Mouse (Mus musculus): Measurements from ENCODE around the gene Olfr695. TPM values are rescaled to one million over a fixed set of nuclear protein-coding genes. Genes with fewer than 3 reads are reported as not detected.
"Not testable (repeated sequence)": the region's sequence is repeated elsewhere in the genome, so short reads cannot be mapped to it uniquely, and the experiment has no call there.

The Olfr695 gene
- not detected for total RNA-seq (2018; cell fraction: chromatin; rRNA removed)
- total RNA-seq (2018; cell fraction: cytosol; rRNA removed) = not detected
- total RNA-seq (2018; cell fraction: nucleus; rRNA removed) = not detected
- polyA plus RNA-seq (2018) = not detected in 3 replicates

- Histone ChIP-seq H3K79me2 (ENCODE audit: inconsistent target) (no peaks in the 10 kb centered on the region), H3K27ac (no peak within 1 kb of the TSS), H3K36me3 (ENCODE audit: inconsistent target) (no peaks in the 10 kb centered on the region), H3K4me3 (ENCODE audit: inconsistent target) (no peak within 1 kb of the TSS)
These were observed at the start of gene Olfr695 for GRCm38 (mm10) chr7:106716296-106716695. Olfr695 (minus strand) TSS chr7:106716396.

GRCm38 (mm10) chr7:106761008-106761407, 44.8 kb upstream of the Olfr695 start:
- WGBS (ENCODE audit: missing documents) = 94% methylated on average over 2 of the region's 2 CpGs
- H3K36me3 ChIP-seq (ENCODE audit: inconsistent target); H3K79me2 ChIP-seq (ENCODE audit: inconsistent target); H3K4me3 ChIP-seq (ENCODE audit: inconsistent target); H3K27ac ChIP-seq: not testable (repeated sequence)

GRCm38 (mm10) chr7:106758800-106759199, 42.6 kb upstream of the Olfr695 start:
- H3K27ac ChIP-seq = peak overlapping the region; percentile 48
- no peaks in the 10 kb centered on the region for H3K79me2 ChIP-seq (ENCODE audit: inconsistent target)
- no peaks in the 10 kb centered on the region for H3K36me3 ChIP-seq (ENCODE audit: inconsistent target)
- H3K4me3 ChIP-seq (ENCODE audit: inconsistent target) = no peak overlapping the region
- WGBS (ENCODE audit: missing documents) = 0% methylated on average over 1 of the region's 2 CpGs

GRCm38 (mm10) chr7:106755297-106755696, 39.1 kb upstream of the Olfr695 start, which contains the start of gene Olfr698:
Olfr698 (minus strand) TSS chr7:106755397.
- H3K79me2 ChIP-seq (ENCODE audit: inconsistent target) = no peaks in the 10 kb centered on the region
- H3K27ac ChIP-seq = no peak within 1 kb of the TSS
- H3K36me3 ChIP-seq (ENCODE audit: inconsistent target) = no peaks in the 10 kb centered on the region
- no peak within 1 kb of the TSS for H3K4me3 ChIP-seq (ENCODE audit: inconsistent target)

- no peaks in the 10 kb centered on the region for H3K36me3 ChIP-seq (ENCODE audit: inconsistent target)
- no peaks in the 10 kb centered on the region for H3K79me2 ChIP-seq (ENCODE audit: inconsistent target)
- WGBS (ENCODE audit: missing documents) = 93% methylated on average over 5 of the region's 5 CpGs
- H3K4me3 ChIP-seq (ENCODE audit: inconsistent target) = no peak overlapping the region
- H3K27ac ChIP-seq = no peak overlapping the region
These were observed 29.6 kb upstream of the Olfr695 start for GRCm38 (mm10) chr7:106745811-106746210.

- WGBS (ENCODE audit: missing documents) = 88% methylated on average over 1 of the region's 1 CpGs
- Histone ChIP-seq H3K36me3 (ENCODE audit: inconsistent target) (no peaks in the 10 kb centered on the region), H3K4me3 (ENCODE audit: inconsistent target) (no peak within 1 kb of the TSS), H3K27ac (no peak within 1 kb of the TSS), H3K79me2 (ENCODE audit: inconsistent target) (no peaks in the 10 kb centered on the region)
These were observed 26.1 kb upstream of the Olfr695 start, which contains the start of gene Olfr697 for GRCm38 (mm10) chr7:106742343-106742742. Olfr697 (minus strand) TSS chr7:106742443.

- H3K4me3 ChIP-seq (ENCODE audit: inconsistent target) = no peak overlapping the region
- H3K27ac ChIP-seq = no peak overlapping the region
- H3K36me3 ChIP-seq (ENCODE audit: inconsistent target) = no peaks in the 10 kb centered on the region
- H3K79me2 ChIP-seq (ENCODE audit: inconsistent target) = no peaks in the 10 kb centered on the region
These were observed 20.8 kb upstream of the Olfr695 start for GRCm38 (mm10) chr7:106737028-106737427.

GRCm38 (mm10) chr7:106733717-106734116, 17.5 kb upstream of the Olfr695 start:
- Histone ChIP-seq H3K79me2 (ENCODE audit: inconsistent target) (no peaks in the 10 kb centered on the region), H3K27ac (no peak overlapping the region), H3K4me3 (ENCODE audit: inconsistent target) (no peak overlapping the region), H3K36me3 (ENCODE audit: inconsistent target) (no peaks in the 10 kb centered on the region)
- WGBS (ENCODE audit: missing documents) = 88% methylated on average over 2 of the region's 2 CpGs

- H3K36me3 ChIP-seq (ENCODE audit: inconsistent target); H3K27ac ChIP-seq: not testable (repeated sequence)
These were observed 9.5 kb upstream of the Olfr695 start for GRCm38 (mm10) chr7:106725654-106726053.

GRCm38 (mm10) chr7:106711463-106711862, 4.7 kb downstream of the Olfr695 start:
- whole genome bisulfite sequencing (ENCODE audit: missing documents) = 31% methylated on average over 6 of the region's 6 CpGs
- Histone ChIP-seq H3K4me3 (ENCODE audit: inconsistent target) (no peak overlapping the region), H3K36me3 (ENCODE audit: inconsistent target) (no peaks in the 10 kb centered on the region), H3K27ac (no peak overlapping the region), H3K79me2 (ENCODE audit: inconsistent target) (no peaks in the 10 kb centered on the region)

More at GRCm38 (mm10) chr7:106725654-106726053, 9.5 kb upstream of the Olfr695 start:
- H3K79me2 ChIP-seq (ENCODE audit: inconsistent target); H3K4me3 ChIP-seq (ENCODE audit: inconsistent target): not testable (repeated sequence)
- WGBS (ENCODE audit: missing documents) = 95% methylated on average over 2 of the region's 2 CpGs

- 98% methylated on average over 7 of the region's 10 CpGs for WGBS (ENCODE audit: missing documents)
- not testable (repeated sequence) for H3K36me3 ChIP-seq (ENCODE audit: inconsistent target); H3K4me3 ChIP-seq (ENCODE audit: inconsistent target); H3K79me2 ChIP-seq (ENCODE audit: inconsistent target); H3K27ac ChIP-seq
These were observed 8.5 kb downstream of the Olfr695 start for GRCm38 (mm10) chr7:106707705-106708104.

- no peak overlapping the region for H3K4me3 ChIP-seq (ENCODE audit: inconsistent target)
- 28% methylated on average over 1 of the region's 1 CpGs for WGBS (ENCODE audit: missing documents)
- no peak overlapping the region for H3K27ac ChIP-seq
- H3K79me2 ChIP-seq (ENCODE audit: inconsistent target) = no peaks in the 10 kb centered on the region
- H3K36me3 ChIP-seq (ENCODE audit: inconsistent target) = no peaks in the 10 kb centered on the region
These were observed 19.3 kb downstream of the Olfr695 start for GRCm38 (mm10) chr7:106696891-106697290.

- Histone ChIP-seq H3K4me3 (ENCODE audit: inconsistent target) (no peak overlapping the region), H3K27ac (no peak overlapping the region), H3K36me3 (ENCODE audit: inconsistent target) (no peaks in the 10 kb centered on the region), H3K79me2 (ENCODE audit: inconsistent target) (no peaks in the 10 kb centered on the region)
- WGBS (ENCODE audit: missing documents) = 44% methylated on average over 3 of the region's 3 CpGs
These were observed 23.2 kb downstream of the Olfr695 start for GRCm38 (mm10) chr7:106692976-106693375.

- no peak within 1 kb of the TSS for H3K27ac ChIP-seq
- no peak within 1 kb of the TSS for H3K4me3 ChIP-seq (ENCODE audit: inconsistent target)
- H3K79me2 ChIP-seq (ENCODE audit: inconsistent target) = no peaks in the 10 kb centered on the region
- 89% methylated on average over 1 of the region's 1 CpGs for WGBS (ENCODE audit: missing documents)
- H3K36me3 ChIP-seq (ENCODE audit: inconsistent target) = no peaks in the 10 kb centered on the region
These were observed 24.5 kb downstream of the Olfr695 start, which contains the start of gene Olfr694 for GRCm38 (mm10) chr7:106691714-106692113. Olfr694 (minus strand) TSS chr7:106691814.

GRCm38 (mm10) chr7:106685382-106685781, 30.8 kb downstream of the Olfr695 start:
- Histone ChIP-seq H3K79me2 (ENCODE audit: inconsistent target) (no peaks in the 10 kb centered on the region), H3K27ac (no peak overlapping the region), H3K4me3 (ENCODE audit: inconsistent target) (no peak overlapping the region), H3K36me3 (ENCODE audit: inconsistent target) (no peaks in the 10 kb centered on the region)
- 81% methylated on average over 2 of the region's 2 CpGs for WGBS (ENCODE audit: missing documents)

- no peak within 1 kb of the TSS for H3K27ac ChIP-seq
- no peaks in the 10 kb centered on the region for H3K79me2 ChIP-seq (ENCODE audit: inconsistent target)
- no peak within 1 kb of the TSS for H3K4me3 ChIP-seq (ENCODE audit: inconsistent target)
- no peaks in the 10 kb centered on the region for H3K36me3 ChIP-seq (ENCODE audit: inconsistent target)
These were observed 35.7 kb downstream of the Olfr695 start, which contains the start of gene Olfr693 for GRCm38 (mm10) chr7:106680484-106680883. Olfr693 (minus strand) TSS chr7:106680584.

All from macrophage (primary cell).